Mouse (Mus musculus) thymus, adult 2 months (tissue): ENCODE data around the gene P2ry13. TPM values are rescaled to one million over a fixed set of nuclear protein-coding genes. Genes with fewer than 3 reads are reported as not detected.

Experiments
- DNase-seq: peaks from one replicate; pipeline ENCODE4 v3.0.0; 2021
- H3K27ac ChIP-seq: fragments of 200-500 bp; 2 replicates; pipeline ENCODE4 v1.5.1; 2012; ENCODE audit warnings: low read length, control low read depth; ENCODE audit not compliant: control insufficient read depth, insufficient read depth
- H3K27me3 ChIP-seq: fragments of 200-500 bp; 2 replicates; pipeline ENCODE4 v1.6.1; 2012; ENCODE audit warnings: mild to moderate bottlenecking, low read length, moderate library complexity, mixed read lengths; ENCODE audit not compliant: control insufficient read depth, insufficient read depth
- H3K36me3 ChIP-seq: fragments of 200-500 bp; 2 replicates; pipeline ENCODE4 v1.6.1; 2012; ENCODE audit warnings: mild to moderate bottlenecking, low read length, moderate library complexity; ENCODE audit not compliant: control insufficient read depth, insufficient read depth
- H3K4me1 ChIP-seq: fragments of 200-500 bp; replicated peaks from 2 replicates; pipeline ENCODE4 v1.6.1; 2012; ENCODE audit warnings: low read length; ENCODE audit not compliant: control insufficient read depth, insufficient read depth
- H3K4me3 ChIP-seq: fragments of 200-500 bp; 2 replicates; pipeline ENCODE4 v1.5.1; 2012; ENCODE audit warnings: mild to moderate bottlenecking, low read length, control low read depth, moderate library complexity; ENCODE audit not compliant: control insufficient read depth, insufficient read depth
- CTCF ChIP-seq: fragments of 200-500 bp; IDR thresholded peaks from 2 replicates; pipeline ENCODE4 v1.5.1; 2012; ENCODE audit warnings: mild to moderate bottlenecking, control low read depth, low read length, moderate library complexity, borderline replicate concordance; ENCODE audit not compliant: control insufficient read depth, poor library complexity, insufficient read depth; ENCODE audit errors: extremely low read depth
- POLR2A ChIP-seq: fragments of 200-500 bp; IDR thresholded peaks from 2 replicates; pipeline ENCODE4 v1.6.1; 2012; ENCODE audit warnings: mild to moderate bottlenecking, low read length, control low read depth, moderate library complexity; ENCODE audit not compliant: control insufficient read depth, poor library complexity, insufficient read depth; ENCODE audit errors: extremely low read depth
- WGBS: fragments of 180-500 bp; shearing (Covaris S2); methylation state at CpG from one replicate; pipeline ENCODE4 v1.1.7; 2018; 5-methylcytosine and 5-hydroxymethylcytosine counted together
- polyA plus RNA-seq: library from polyadenylated mRNA; depleted of rRNA; stranded (reverse); fragments of >200 nt; gene quantifications from 2 replicates; pipeline ENCODE4 v1.2.3, GENCODE M21; 2012

The P2ry13 gene
- polyA plus RNA-seq, 1 experiment = 10.4 TPM

DNA sequence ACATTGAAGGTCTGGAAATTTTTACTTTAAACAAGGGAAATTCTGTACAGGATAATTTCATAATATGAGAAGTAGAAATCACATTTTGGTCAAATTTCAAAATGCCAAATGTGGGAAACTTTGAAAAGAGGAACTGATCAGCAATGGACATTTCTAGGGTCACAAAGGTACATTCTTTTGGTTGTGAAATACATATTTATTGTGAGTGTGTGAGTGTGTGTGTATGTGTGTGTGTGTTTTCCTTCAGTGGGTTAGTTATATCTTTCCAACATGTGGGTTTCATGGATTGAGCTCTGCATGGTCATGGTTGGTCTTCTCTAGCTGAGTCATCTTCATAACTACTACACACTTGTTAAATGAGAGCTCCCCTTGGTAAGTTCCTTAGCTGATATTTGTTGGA is 1.7 kb upstream of the P2ry13 start:
- Histone ChIP-seq H3K4me3 (no peak overlapping the region), H3K27me3 (no peaks in the 10 kb centered on the region), H3K4me1 (peaks cover 4% of the 10 kb centered on the region), H3K36me3 (no peaks in the 10 kb centered on the region), H3K27ac (no peak overlapping the region)
- no peak for DNase-seq
- TF ChIP-seq POLR2A (no peak), CTCF (no peak)

- no peak for DNase-seq
- H3K27me3 ChIP-seq = no peaks in the 10 kb centered on the region
- 35% methylated on average over 8 of the region's 8 CpGs for WGBS
- H3K36me3 ChIP-seq = no peaks in the 10 kb centered on the region
- no peak overlapping the region for H3K27ac ChIP-seq
- TF ChIP-seq POLR2A (no peak), CTCF (no peak)
- no peak overlapping the region for H3K4me3 ChIP-seq
- peaks cover 4% of the 10 kb centered on the region for H3K4me1 ChIP-seq
Measured at GRCm38 (mm10) chr3:59211784-59212183, 1.1 kb upstream of the P2ry13 start.

GRCm38 (mm10) chr3:59210089-59210488 is 593 bp downstream of the P2ry13 start:
- TF ChIP-seq POLR2A (no peak), CTCF (no peak)
- Histone ChIP-seq H3K27ac (peak overlapping the region; percentile 29; the same call in 1 of the 2 replicates), H3K4me3 (no peak overlapping the region), H3K36me3 (no peaks in the 10 kb centered on the region), H3K4me1 (peaks cover 11% of the 10 kb centered on the region), H3K27me3 (no peaks in the 10 kb centered on the region)
- no peak for DNase-seq
- 75% methylated on average over 8 of the region's 8 CpGs for WGBS

DNA sequence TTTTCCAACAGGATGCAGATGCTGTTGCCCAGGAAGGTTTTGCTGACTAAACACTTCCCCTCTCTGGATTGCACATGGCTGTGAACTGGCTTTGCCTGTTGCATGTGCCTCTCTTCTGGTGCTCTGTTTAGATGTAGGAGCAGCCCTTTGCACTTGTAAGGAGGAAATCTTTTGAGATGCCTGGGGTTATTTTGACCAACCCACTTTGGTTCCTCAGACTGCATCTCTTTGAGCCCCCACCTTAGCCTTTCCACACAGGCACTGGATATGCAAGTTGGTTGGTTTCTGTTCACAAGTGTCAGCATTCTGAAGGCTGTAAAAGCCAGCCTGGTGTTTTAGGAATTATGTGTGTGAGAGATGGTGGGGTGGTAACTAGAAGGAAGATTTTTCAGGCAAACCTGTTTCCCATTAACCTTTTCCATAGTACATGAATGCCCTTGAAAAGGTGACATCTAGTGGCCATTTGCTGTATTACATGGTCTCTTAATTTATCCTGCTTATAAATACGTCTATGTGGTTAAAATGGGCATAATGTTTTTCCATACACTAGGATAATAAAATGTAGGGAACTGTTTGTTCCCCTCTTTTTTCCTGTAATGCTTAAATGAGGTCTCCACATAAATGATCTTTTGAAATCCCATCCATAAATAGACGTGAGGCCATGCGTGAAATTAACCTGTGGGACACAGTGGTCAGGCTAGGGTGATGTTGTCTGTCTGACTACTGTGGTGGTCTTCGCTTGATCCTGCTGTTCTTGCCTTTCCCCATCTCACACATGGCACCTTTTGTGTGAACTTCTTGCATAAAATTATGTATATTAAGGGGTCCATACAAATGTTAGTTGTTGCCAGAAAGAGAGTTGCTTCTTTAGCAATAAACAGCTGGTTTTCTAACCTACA is 1.8 kb downstream of the P2ry13 start:
- Histone ChIP-seq H3K27ac (no peak overlapping the region), H3K4me1 (peaks cover 20% of the 10 kb centered on the region), H3K36me3 (no peaks in the 10 kb centered on the region), H3K4me3 (no peak overlapping the region), H3K27me3 (no peaks in the 10 kb centered on the region)
- WGBS = 72% methylated on average over 4 of the region's 4 CpGs
- TF ChIP-seq POLR2A (no peak), CTCF (no peak)
- DNase-seq = peak; percentile 45

DNA sequence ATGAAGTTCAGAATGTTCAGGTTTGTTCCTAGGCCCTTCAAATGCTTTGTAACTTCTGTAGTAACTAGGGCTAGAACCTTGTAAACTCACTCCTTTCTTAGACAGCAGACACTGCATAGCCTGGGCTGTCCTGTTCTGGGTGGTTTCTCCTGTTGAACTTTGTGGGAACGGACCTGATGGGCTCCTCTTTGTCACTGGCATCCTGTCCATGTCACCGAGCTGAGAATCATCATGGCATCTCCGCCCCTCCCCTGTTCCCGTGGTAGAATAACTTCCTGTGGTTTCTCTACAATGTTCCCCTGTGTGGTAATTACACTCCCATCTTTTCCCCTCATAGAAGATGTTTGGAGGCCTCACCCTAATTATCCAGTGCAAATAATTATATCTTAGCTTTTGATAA is 4.7 kb downstream of the P2ry13 start:
- TF ChIP-seq POLR2A (no peak), CTCF (no peak)
- DNase-seq = peak; percentile 47
- no peak overlapping the region for H3K4me3 ChIP-seq
- peaks cover 34% of the 10 kb centered on the region for H3K4me1 ChIP-seq
- H3K27me3 ChIP-seq = no peaks in the 10 kb centered on the region
- 8% methylated on average over 4 of the region's 4 CpGs for WGBS
- no peaks in the 10 kb centered on the region for H3K36me3 ChIP-seq
- no peak overlapping the region for H3K27ac ChIP-seq

DNA sequence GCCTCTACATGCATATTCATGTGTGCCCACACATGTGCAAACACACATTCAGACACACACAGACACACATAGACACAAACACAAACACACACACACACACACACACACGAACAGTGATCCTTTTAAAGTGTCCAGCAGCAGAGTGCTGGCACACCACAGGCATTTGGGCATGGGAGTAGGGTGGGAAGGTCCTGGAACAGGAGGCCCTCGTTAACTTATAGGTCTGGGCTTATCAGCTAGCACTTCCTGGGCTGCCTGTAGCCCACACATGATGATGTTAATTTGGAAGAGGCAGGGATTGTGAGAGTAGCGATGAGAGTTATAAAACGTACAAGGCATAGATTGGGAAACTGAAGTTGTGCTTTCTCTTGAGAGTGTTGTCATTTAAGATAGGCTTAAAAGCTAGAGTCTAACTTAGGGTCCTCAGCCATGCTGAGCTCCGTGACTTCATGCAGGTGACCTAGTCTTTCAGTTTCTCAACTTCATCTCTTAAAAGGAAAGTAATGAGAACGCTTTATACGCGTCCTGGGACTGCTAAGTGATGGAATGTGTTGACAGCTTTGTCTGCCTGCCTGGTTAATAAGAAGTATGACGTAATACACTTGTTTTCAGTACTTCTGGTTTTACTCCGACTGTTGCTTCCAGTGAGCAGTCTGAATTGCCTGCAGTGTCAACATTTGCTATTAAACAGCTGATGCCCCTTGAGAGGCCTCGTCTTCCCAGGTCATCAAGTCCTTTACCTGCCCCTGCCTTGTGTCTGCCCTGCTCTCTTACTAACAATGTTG is 5.8 kb downstream of the P2ry13 start:
- 90% methylated on average over 11 of the region's 11 CpGs for WGBS
- peaks cover 41% of the 10 kb centered on the region for H3K4me1 ChIP-seq

More for the DNA sequence above, 5.8 kb downstream of the P2ry13 start:
- TF ChIP-seq POLR2A (no peak), CTCF (no peak)
- Histone ChIP-seq H3K4me3 (no peak overlapping the region), H3K27me3 (no peaks in the 10 kb centered on the region), H3K27ac (no peak overlapping the region), H3K36me3 (no peaks in the 10 kb centered on the region)
- no peak for DNase-seq
